Mouse (Mus musculus): ENCODE measurements around the gene Olfr1423. TPM values are rescaled to one million over a fixed set of nuclear protein-coding genes. Genes with fewer than 3 reads are reported as not detected.

Olfr1423 gene
- polyA plus RNA-seq, 1 experiment from 2014 or later, result not detected

- Histone ChIP-seq H3K27ac (peak overlapping the region; percentile 46), H3K9me3 (no peaks in the 10 kb centered on the region), H3K4me2 (replicated peaks) (peak overlapping the region; percentile 60), H3K9ac (peak overlapping the region; percentile 50), H3K4me3 (peak overlapping the region; percentile 50), H3K4me1 (peaks cover 15% of the 10 kb centered on the region; the same call in 1 of the 2 replicates), H3K36me3 (no peaks in the 10 kb centered on the region), H3K27me3 (no peaks in the 10 kb centered on the region)
- peak; percentile 62; the same call in 1 of the 2 replicates for ATAC-seq (ENCODE audit: insufficient number of reproducible peaks, insufficient read depth, low FRiP score, low TSS enrichment)
- 1% methylated on average over 41 of the region's 41 CpGs for WGBS
Observed at GRCm38 (mm10) chr19:12005376-12006360, 35.4 kb downstream of the Olfr1423 start.

DNA sequence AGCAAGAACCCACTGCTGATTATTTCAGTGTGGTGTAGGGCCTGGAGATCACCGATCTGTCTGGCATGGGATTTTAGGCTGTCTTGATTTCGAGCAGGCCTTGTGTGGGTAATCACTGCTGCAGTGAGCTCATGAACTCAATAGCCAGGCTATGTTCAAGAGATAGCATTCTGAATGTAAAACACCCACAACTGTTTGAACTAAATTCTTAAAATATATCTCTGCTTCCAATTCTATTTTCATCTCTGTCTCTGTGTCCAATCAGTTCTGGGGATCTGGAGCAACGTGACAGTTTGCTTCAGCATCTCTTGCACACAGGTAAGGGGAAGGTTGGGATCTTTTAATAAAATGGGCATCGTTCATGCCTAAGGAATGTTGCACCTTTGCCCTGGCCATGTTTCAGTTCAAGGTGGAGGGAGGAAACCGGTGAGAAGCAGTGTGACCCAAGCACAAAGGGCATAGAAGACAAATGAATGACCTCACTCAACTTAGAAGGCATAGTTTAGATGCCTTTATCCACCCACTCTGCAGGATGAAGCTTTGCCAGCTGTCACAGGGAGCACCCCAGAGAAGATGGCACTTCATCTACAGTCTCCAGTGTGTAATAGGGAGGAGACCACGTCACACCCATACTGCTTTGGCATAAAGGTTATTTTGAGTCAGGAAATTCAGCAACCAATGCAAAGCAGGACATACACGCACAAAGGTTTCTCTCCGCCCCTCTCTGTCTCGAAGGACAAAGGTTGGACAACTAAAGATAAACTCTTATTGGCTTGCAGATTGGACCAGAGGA, 36.7 kb downstream of the Olfr1423 start:
- Histone ChIP-seq H3K27ac (no peak overlapping the region), H3K27me3 (no peaks in the 10 kb centered on the region), H3K4me1 (peaks cover 16% of the 10 kb centered on the region; the same call in 1 of the 2 replicates), H3K4me2 (replicated peaks) (peak overlapping the region; percentile 60), H3K9me3 (no peaks in the 10 kb centered on the region), H3K36me3 (no peaks in the 10 kb centered on the region), H3K9ac (no peak overlapping the region), H3K4me3 (peak overlapping the region; percentile 50)
- WGBS, result 65% methylated on average over 9 of the region's 9 CpGs
- ATAC-seq (ENCODE audit: insufficient number of reproducible peaks, insufficient read depth, low FRiP score, low TSS enrichment), result no peak

DNA sequence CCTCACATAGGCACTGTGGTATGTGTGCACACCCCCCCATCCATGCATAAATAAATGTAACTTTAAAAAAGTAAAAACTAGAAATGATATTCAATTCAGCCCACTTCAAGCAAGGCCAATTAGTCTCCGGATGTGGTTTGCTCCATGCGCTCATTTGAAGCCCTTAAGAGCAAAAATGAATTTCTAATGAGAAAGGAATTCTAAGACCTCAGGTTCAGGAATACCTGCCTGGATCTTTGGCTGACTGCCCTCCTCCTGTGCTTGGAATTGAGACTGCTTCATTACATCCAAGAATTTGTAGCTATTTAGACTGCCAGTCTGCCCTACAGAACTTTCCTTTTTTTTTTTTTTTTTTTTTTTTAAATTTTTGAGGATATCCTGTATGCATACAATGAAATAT, 37.5 kb downstream of the Olfr1423 start:
- H3K9me3 ChIP-seq, result no peaks in the 10 kb centered on the region
- H3K36me3 ChIP-seq, result no peaks in the 10 kb centered on the region
- H3K9ac ChIP-seq, result no peak overlapping the region
- 83% methylated on average over 2 of the region's 2 CpGs for WGBS
- no peaks in the 10 kb centered on the region for H3K27me3 ChIP-seq
- H3K4me3 ChIP-seq, result no peak overlapping the region
- peaks cover 16% of the 10 kb centered on the region; the same call in 1 of the 2 replicates for H3K4me1 ChIP-seq
- H3K4me2 ChIP-seq (replicated peaks), result no peak overlapping the region
- no peak overlapping the region for H3K27ac ChIP-seq
- no peak for ATAC-seq (ENCODE audit: insufficient number of reproducible peaks, insufficient read depth, low FRiP score, low TSS enrichment)

GRCm38 (mm10) chr19:12002791-12003190, 38.3 kb downstream of the Olfr1423 start:
- peak overlapping the region; percentile 34 for H3K4me2 ChIP-seq (replicated peaks)
- 50% methylated on average over 14 of the region's 14 CpGs for WGBS

DNA sequence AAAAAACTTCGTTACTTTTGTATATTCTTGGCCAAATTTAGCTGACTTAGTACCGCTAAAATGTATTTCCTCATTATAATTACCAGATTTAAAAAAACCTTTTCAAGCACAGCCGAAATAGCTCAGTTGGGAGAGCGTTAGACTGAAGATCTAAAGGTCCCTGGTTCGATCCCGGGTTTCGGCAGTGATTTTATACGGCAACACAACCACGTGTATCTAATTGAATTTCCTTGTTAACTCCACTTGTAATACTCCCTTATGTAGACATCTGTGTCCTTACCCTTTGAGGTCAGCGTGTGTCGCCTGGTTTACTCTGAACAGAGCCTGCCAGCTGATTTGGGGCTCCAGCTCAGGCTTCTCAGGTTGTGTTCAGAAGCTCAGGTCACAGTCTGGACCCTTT, 39.0 kb downstream of the Olfr1423 start:
- no peak overlapping the region for H3K27ac ChIP-seq
- H3K9ac ChIP-seq, result no peak overlapping the region
- no peaks in the 10 kb centered on the region for H3K36me3 ChIP-seq
- H3K4me2 ChIP-seq (replicated peaks), result peak overlapping the region; percentile 34
- no peaks in the 10 kb centered on the region for H3K9me3 ChIP-seq
- 2% methylated on average over 11 of the region's 11 CpGs for WGBS
- H3K4me1 ChIP-seq, result peaks cover 15% of the 10 kb centered on the region; the same call in 1 of the 2 replicates
- no peak for ATAC-seq (ENCODE audit: insufficient number of reproducible peaks, insufficient read depth, low FRiP score, low TSS enrichment)
- H3K27me3 ChIP-seq, result no peaks in the 10 kb centered on the region
- H3K4me3 ChIP-seq, result 0 out of 2 replicates have a peak overlapping the region, but pooled peaks have one; percentile 7

More at GRCm38 (mm10) chr19:12002791-12003190, 38.3 kb downstream of the Olfr1423 start:
- no peaks in the 10 kb centered on the region for H3K9me3 ChIP-seq
- H3K27ac ChIP-seq, result no peak overlapping the region
- peaks cover 16% of the 10 kb centered on the region; the same call in 1 of the 2 replicates for H3K4me1 ChIP-seq
- no peak overlapping the region for H3K9ac ChIP-seq
- no peak for ATAC-seq (ENCODE audit: insufficient number of reproducible peaks, insufficient read depth, low FRiP score, low TSS enrichment)
- no peaks in the 10 kb centered on the region for H3K36me3 ChIP-seq
- no peaks in the 10 kb centered on the region for H3K27me3 ChIP-seq
- H3K4me3 ChIP-seq, result peak overlapping the region; percentile 7; the same call in 1 of the 2 replicates

GRCm38 (mm10) chr19:12001686-12002085, 39.4 kb downstream of the Olfr1423 start:
- Histone ChIP-seq H3K27me3 (no peaks in the 10 kb centered on the region), H3K27ac (no peak overlapping the region), H3K4me3 (no peak overlapping the region), H3K4me1 (peaks cover 11% of the 10 kb centered on the region; the same call in 1 of the 2 replicates), H3K4me2 (replicated peaks) (no peak overlapping the region), H3K9ac (no peak overlapping the region), H3K9me3 (no peaks in the 10 kb centered on the region), H3K36me3 (no peaks in the 10 kb centered on the region)
- 22% methylated on average over 3 of the region's 3 CpGs for WGBS
- no peak for ATAC-seq (ENCODE audit: insufficient number of reproducible peaks, insufficient read depth, low FRiP score, low TSS enrichment)

- no peak overlapping the region for H3K4me3 ChIP-seq
- H3K4me2 ChIP-seq (replicated peaks), result no peak overlapping the region
- H3K27me3 ChIP-seq, result no peaks in the 10 kb centered on the region
- no peak for ATAC-seq (ENCODE audit: insufficient number of reproducible peaks, insufficient read depth, low FRiP score, low TSS enrichment)
- H3K9me3 ChIP-seq, result no peaks in the 10 kb centered on the region
- H3K9ac ChIP-seq, result no peak overlapping the region
- 67% methylated on average over 2 of the region's 2 CpGs for WGBS
- peaks cover 3% of the 10 kb centered on the region; the same call in 1 of the 2 replicates for H3K4me1 ChIP-seq
- H3K36me3 ChIP-seq, result peaks cover 34% of the 10 kb centered on the region
- no peak overlapping the region for H3K27ac ChIP-seq
Observed at GRCm38 (mm10) chr19:11995722-11996448, 45.2 kb downstream of the Olfr1423 start.

GRCm38 (mm10) chr19:11994703-11995431, 46.2 kb downstream of the Olfr1423 start:
- H3K4me3 ChIP-seq, result no peak overlapping the region
- no peaks in the 10 kb centered on the region for H3K9me3 ChIP-seq
- H3K4me1 ChIP-seq, result no peaks in the 10 kb centered on the region
- WGBS, result 88% methylated on average over 6 of the region's 6 CpGs
- no peak overlapping the region for H3K27ac ChIP-seq
- no peak overlapping the region for H3K4me2 ChIP-seq (replicated peaks)
- no peaks in the 10 kb centered on the region for H3K27me3 ChIP-seq
- ATAC-seq (ENCODE audit: insufficient number of reproducible peaks, insufficient read depth, low FRiP score, low TSS enrichment), result no peak
- H3K36me3 ChIP-seq, result peaks cover 43% of the 10 kb centered on the region
- H3K9ac ChIP-seq, result no peak overlapping the region

- Histone ChIP-seq H3K27me3 (no peaks in the 10 kb centered on the region), H3K4me1 (no peaks in the 10 kb centered on the region), H3K27ac (no peak overlapping the region), H3K9me3 (no peaks in the 10 kb centered on the region), H3K4me3 (no peak overlapping the region), H3K9ac (no peak overlapping the region), H3K36me3 (peaks cover 65% of the 10 kb centered on the region), H3K4me2 (replicated peaks) (no peak overlapping the region)
- no peak for ATAC-seq (ENCODE audit: insufficient number of reproducible peaks, insufficient read depth, low FRiP score, low TSS enrichment)
- 92% methylated on average over 10 of the region's 10 CpGs for WGBS
Observed at GRCm38 (mm10) chr19:11992441-11993029, 48.6 kb downstream of the Olfr1423 start.

DNA sequence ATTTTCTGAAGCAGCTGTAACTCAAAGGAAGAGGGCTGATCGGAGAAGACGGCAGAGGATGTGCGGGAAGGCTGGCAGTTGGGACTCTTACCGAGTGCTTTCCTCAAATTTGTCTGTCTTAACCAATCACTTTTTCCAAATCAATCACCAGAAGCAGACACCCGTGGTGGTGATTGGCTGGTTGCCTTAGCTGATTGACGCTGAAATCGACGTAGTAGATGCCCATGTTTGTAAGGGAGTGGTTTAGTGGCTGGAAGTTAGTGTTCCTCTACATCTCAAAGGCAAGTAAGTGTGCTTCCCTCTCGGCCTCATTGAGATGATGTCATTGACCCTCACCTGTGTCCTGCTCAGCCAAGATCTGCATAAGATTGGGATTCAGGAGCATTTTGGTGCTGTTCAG, 49.1 kb downstream of the Olfr1423 start:
- H3K27me3 ChIP-seq, result no peaks in the 10 kb centered on the region
- H3K9me3 ChIP-seq, result no peaks in the 10 kb centered on the region
- H3K9ac ChIP-seq, result no peak overlapping the region
- 90% methylated on average over 9 of the region's 9 CpGs for WGBS
- no peak for ATAC-seq (ENCODE audit: insufficient number of reproducible peaks, insufficient read depth, low FRiP score, low TSS enrichment)
- H3K27ac ChIP-seq, result no peak overlapping the region
- H3K4me1 ChIP-seq, result no peaks in the 10 kb centered on the region
- H3K4me3 ChIP-seq, result no peak overlapping the region
- H3K36me3 ChIP-seq, result peaks cover 69% of the 10 kb centered on the region
- H3K4me2 ChIP-seq (replicated peaks), result no peak overlapping the region
